Mouse (Mus musculus) T-helper 2 cell (primary cell): Measurements from ENCODE around the gene Igfbp6.
"Not testable (repeated sequence)": the region's sequence is repeated elsewhere in the genome, so short reads cannot be mapped to it uniquely, and the experiment has no call there.

Experiments used
- in situ Hi-C: fragments of 300-600 bp; cut with MboI, MseI; formaldehyde crosslinking; loops from one replicate; pipeline ENCODE4 v1.15.1; 2025; ENCODE audit warnings: high pct_unique_total_duplicates

Igfbp6 gene

GRCm38 (mm10) chr15:102133314-102133713, 10.8 kb upstream of the Igfbp6 start:
- in situ Hi-C loops: loop anchor here (25.0 kb wide), 1 partner anchor 1371 kb away; the partner anchor contains the start of gene Slc4a8

GRCm38 (mm10) chr15:102134709-102135108, 9.5 kb upstream of the Igfbp6 start:
- in situ Hi-C loops: loop anchor here (25.0 kb wide), 1 partner anchor 1372 kb away; the partner anchor contains the start of gene Slc4a8

GRCm38 (mm10) chr15:102135522-102136128, 8.5 kb upstream of the Igfbp6 start:
- in situ Hi-C loops: loop anchor here (25.0 kb wide), 1 partner anchor 1373 kb away; the partner anchor contains the start of gene Slc4a8

GRCm38 (mm10) chr15:102136129-102136758, 7.9 kb upstream of the Igfbp6 start, which contains the start of gene Spryd3:
Spryd3 (minus strand) TSS chr15:102136234.
- in situ Hi-C loops: loop anchor here (25.0 kb wide), 1 partner anchor 1374 kb away; the partner anchor contains the start of gene Slc4a8

GRCm38 (mm10) chr15:102141120-102141519, 3.0 kb upstream of the Igfbp6 start:
- in situ Hi-C loops: loop anchor here (25.0 kb wide), 1 partner anchor 1379 kb away; the partner anchor contains the start of gene Slc4a8

GRCm38 (mm10) chr15:102142914-102143912, 949 bp upstream of the Igfbp6 start:
- in situ Hi-C loops: loop anchor here (25.0 kb wide), 1 partner anchor 1381 kb away; the partner anchor contains the start of gene Slc4a8

- in situ Hi-C loops: loop anchor here (5.0 to 25.0 kb wide), 2 partner anchors 37 to 1382 kb away; partner anchors contain the start of gene Slc4a8
Measured at GRCm38 (mm10) chr15:102144726-102145125, 564 bp downstream of the Igfbp6 start.

- in situ Hi-C loops: loop anchor here (5.0 to 25.0 kb wide), 2 partner anchors 38 to 1383 kb away; partner anchors contain the start of gene Slc4a8
Measured at GRCm38 (mm10) chr15:102145330-102145729, 1.2 kb downstream of the Igfbp6 start.

- in situ Hi-C loops: loop anchor here (5.0 to 25.0 kb wide), 2 partner anchors 39 to 1384 kb away; partner anchors contain the start of gene Slc4a8
Measured at GRCm38 (mm10) chr15:102146089-102146488, 1.9 kb downstream of the Igfbp6 start.

- in situ Hi-C loops: loop anchor here (5.0 to 25.0 kb wide), 2 partner anchors 40 to 1385 kb away; partner anchors contain the start of gene Slc4a8
Measured at GRCm38 (mm10) chr15:102146882-102147281, 2.7 kb downstream of the Igfbp6 start.

- in situ Hi-C loops: loop anchor here (5.0 to 25.0 kb wide), 2 partner anchors 41 to 1386 kb away; partner anchors contain the start of gene Slc4a8
Measured at GRCm38 (mm10) chr15:102147674-102148402, 3.7 kb downstream of the Igfbp6 start.

- in situ Hi-C loops: loop anchor here (5.0 to 25.0 kb wide), 2 partner anchors 42 to 1387 kb away; partner anchors contain the start of gene Slc4a8
Measured at GRCm38 (mm10) chr15:102149561-102149960, 5.4 kb downstream of the Igfbp6 start.

GRCm38 (mm10) chr15:102150301-102151135, 6.4 kb downstream of the Igfbp6 start, which contains the start of gene Soat2:
Soat2 (plus strand) TSS chr15:102150526.
- in situ Hi-C loops: no loop called here

- in situ Hi-C loops: no loop called here
Measured at GRCm38 (mm10) chr15:102152646-102153045, 8.5 kb downstream of the Igfbp6 start.

- in situ Hi-C loops: not testable (repeated sequence)
Measured at GRCm38 (mm10) chr15:102155006-102155405, 10.8 kb downstream of the Igfbp6 start.

GRCm38 (mm10) chr15:102156836-102157235, 12.7 kb downstream of the Igfbp6 start:
- in situ Hi-C loops: no loop called here

GRCm38 (mm10) chr15:102160415-102161060, 16.4 kb downstream of the Igfbp6 start:
- in situ Hi-C loops: no loop called here

GRCm38 (mm10) chr15:102163900-102164693, 19.9 kb downstream of the Igfbp6 start:
- in situ Hi-C loops: no loop called here
